Mouse (Mus musculus): ENCODE results near the gene Sh2d2a. TPM values are rescaled to one million over a fixed set of nuclear protein-coding genes. Genes with fewer than 3 reads are reported as not detected.

The Sh2d2a gene
- polyA plus RNA-seq, 1 experiment: not detected

DNA sequence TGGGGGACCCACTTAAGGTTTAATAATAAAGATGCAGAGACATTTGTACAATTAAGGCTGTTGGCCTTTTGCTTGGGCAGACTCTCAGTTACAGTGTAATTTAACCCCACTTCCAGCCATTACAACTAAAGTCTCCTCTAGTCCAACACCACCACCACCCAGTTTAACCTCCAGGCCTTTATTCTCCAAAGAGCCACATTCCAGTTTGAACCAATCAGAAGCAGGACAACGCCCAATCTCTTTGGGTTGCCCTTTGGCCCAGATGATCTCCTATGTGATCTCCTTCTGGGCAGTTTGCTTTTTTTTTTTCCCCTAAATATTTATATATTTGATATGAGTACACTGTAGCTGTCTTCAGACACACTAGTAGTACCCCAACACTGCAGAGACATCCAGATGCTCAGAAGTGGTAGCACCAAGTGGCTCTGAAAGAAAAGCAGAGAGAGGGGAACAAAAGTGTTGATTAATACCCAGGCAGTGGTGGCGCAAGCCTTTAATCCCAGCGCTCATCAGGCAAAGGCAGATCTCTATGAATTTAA, 46.9 kb downstream of the Sh2d2a start:
- TF ChIP-seq GATA1 (IDR thresholded peaks at IDR 0.05; ENCODE audit: low read length): no peak

DNA sequence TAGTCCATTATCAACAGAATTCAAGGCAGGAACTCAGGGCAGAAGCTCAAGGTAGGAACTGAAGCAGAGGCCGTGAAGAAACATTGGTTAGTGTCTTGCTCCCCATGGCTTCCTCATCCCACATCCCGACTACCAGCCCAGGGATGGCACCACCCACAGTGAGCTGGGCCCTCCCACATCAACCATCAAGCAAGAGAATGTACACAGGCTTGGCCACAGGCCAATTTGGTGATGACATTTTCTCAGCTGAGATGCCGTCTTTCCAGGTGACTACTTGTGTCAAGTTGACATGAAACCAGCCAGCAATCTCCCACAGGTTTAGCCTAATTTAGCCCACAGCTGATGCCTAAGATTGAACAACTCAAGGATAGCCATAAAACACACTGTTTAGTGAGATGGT, 52.7 kb downstream of the Sh2d2a start:
- TF ChIP-seq GATA1 (IDR thresholded peaks at IDR 0.05; ENCODE audit: low read length): no peak

DNA sequence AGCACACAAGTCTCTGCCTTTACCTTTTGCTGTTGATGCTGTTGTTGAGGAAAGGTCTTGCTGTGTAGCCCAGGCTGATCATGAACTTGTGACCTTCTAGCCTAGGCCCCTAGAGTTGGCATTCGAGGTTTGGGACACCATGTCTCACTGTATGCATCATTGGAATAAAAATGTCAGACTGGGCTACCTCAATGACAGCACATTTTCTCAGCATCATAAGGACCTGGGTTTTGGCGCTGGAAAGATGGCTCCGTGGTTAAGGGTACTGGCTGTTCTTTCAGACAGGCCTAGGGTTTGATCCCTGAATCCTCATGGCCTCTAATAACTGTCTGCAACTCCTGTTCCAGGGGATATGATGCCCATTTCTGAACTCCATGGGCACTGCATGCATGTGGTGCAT, 53.2 kb downstream of the Sh2d2a start:
- no peak for TF ChIP-seq GATA1 (IDR thresholded peaks at IDR 0.05; ENCODE audit: low read length)

DNA sequence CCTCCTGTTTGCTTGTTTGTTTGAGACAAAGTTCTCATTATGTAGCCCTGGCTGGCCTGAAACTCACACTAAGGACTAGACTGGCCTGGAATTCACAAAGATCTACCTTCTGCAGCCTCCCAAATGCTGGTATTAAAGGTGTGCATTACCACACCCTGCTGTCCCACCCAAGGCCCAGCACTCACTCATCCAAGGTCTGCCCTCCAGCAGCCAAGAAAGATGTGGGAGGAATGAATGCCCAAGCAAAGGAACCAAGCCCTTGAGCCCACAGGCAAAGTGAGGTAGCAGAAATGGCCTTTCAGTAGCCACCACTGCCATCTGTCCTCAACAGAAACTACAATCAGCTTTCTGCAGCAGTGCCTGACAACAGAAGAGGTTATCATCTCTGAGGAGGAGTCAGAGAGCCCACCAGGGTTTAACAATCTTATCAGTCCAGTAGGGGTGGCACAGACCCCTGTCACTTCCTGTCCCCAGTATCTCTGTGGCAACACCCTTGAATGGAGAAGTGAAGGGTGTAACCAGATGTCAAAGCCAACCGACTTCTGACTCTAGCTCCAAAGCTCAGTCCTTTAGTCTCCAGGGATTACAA, 54.6 kb downstream of the Sh2d2a start:
- peak; percentile 100 for TF ChIP-seq GATA1 (IDR thresholded peaks at IDR 0.05; ENCODE audit: low read length)

DNA sequence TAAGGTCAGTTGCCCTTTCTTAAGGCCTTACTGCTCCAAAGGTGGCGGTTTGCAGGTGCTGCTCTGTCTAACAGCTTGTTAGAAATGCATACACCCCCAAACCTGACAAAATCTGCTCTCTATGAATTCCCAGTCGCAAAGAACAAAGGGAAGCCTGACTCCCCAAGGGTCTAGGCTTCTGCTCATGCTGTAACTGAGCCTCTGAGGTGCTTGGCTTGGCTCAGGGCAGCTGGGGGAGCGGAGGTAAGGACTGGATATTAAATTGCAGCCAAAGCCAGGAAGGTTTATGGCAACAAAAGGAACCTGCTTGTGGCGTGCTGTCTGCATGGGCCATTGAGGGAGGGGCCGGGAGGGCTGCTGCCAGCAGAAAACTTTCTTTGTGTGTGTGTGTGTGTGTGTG, 57.3 kb downstream of the Sh2d2a start:
- TF ChIP-seq GATA1 (IDR thresholded peaks at IDR 0.05; ENCODE audit: low read length): no peak

Other genes starting within 250 kb of the Sh2d2a start
- 3.2 and 4.4 TPM in 2 replicates for gene Arhgef11, start 229.2 kb upstream of the Sh2d2a start, polyA plus RNA-seq (2012)
- gene Lrrc71, start 98.1 kb upstream of the Sh2d2a start, polyA plus RNA-seq (2012): 0.01 TPM in 1 of 2 replicates, not detected in the other
- not detected in 2 replicates for gene Ntrk1, start 51.6 kb upstream of the Sh2d2a start, polyA plus RNA-seq (2012)
- gene Insrr, start 49.8 kb upstream of the Sh2d2a start, polyA plus RNA-seq (2012): not detected in 2 replicates
- not detected in 2 replicates for gene Pear1, start 22.4 kb upstream of the Sh2d2a start, polyA plus RNA-seq (2012)
- gene Prcc, start 38.9 kb downstream of the Sh2d2a start, polyA plus RNA-seq (2012): 81.3 and 101 TPM in 2 replicates
- 2,373 and 3,088 TPM in 2 replicates for gene Hdgf, start 59.6 kb downstream of the Sh2d2a start, polyA plus RNA-seq (2012)
- 13.8 and 15.8 TPM in 2 replicates for gene Mrpl24, start 72.8 kb downstream of the Sh2d2a start, polyA plus RNA-seq (2012)
- gene Isg20l2, start 83.6 kb downstream of the Sh2d2a start, polyA plus RNA-seq (2012): 14.0 and 17.6 TPM in 2 replicates
- gene Rrnad1, start 84.0 kb downstream of the Sh2d2a start, polyA plus RNA-seq (2012): 16.3 and 26.0 TPM in 2 replicates
- gene Crabp2, start 101.9 kb downstream of the Sh2d2a start, polyA plus RNA-seq (2012): not detected in 2 replicates
- gene Nes, start 124.3 kb downstream of the Sh2d2a start, polyA plus RNA-seq (2012): not detected in 2 replicates
- not detected in 2 replicates for gene Bcan, start 153.5 kb downstream of the Sh2d2a start, polyA plus RNA-seq (2012)
- gene Hapln2, start 180.8 kb downstream of the Sh2d2a start, polyA plus RNA-seq (2012): not detected in 2 replicates
- gene Gpatch4, start 196.4 kb downstream of the Sh2d2a start, polyA plus RNA-seq (2012): 34.8 and 53.1 TPM in 2 replicates
- gene Naxe, start 211.7 kb downstream of the Sh2d2a start, polyA plus RNA-seq (2012): 26.1 and 37.5 TPM in 2 replicates
- gene Ttc24, start 231.5 kb downstream of the Sh2d2a start, polyA plus RNA-seq (2012): not detected in 2 replicates
- gene Iqgap3, start 235.2 kb downstream of the Sh2d2a start, polyA plus RNA-seq (2012): 7.6 and 13.5 TPM in 2 replicates

All from G1E-ER4 (cell line).